Comparison of ENCODE assay signal across 15 mouse cellular contexts in the genomic region with DNA sequence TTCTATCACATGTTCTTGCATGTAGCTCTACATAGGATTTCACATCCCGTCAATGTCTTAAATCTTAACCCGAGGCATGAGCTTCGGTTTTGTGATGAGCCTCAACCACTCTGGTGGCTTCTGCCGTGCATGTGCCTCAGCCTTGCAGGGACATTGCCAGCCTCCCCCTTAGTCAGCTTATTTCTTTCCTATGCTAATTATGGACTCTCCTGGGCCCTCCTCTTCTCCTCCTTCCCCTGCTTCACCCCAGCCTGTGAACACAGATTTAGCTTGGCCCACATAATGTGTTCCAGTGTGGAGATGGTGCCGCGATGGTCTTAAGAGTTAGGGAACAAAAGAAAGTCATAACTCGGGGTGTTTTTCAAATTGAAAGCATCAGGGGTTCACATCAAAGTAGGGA.
"Had no signal": no experiment of that assay in that cellular context is flagged by ENCODE, and none has a peak within 500 bp of the region (broad histone marks: within the 10 kb centered on the region; RNA-seq: fewer than 3 reads in every experiment).

No protein-coding gene starts in this region.

- H3K27ac ChIP-seq: neural tube, embryonic 12.5 days; neural tube, embryonic 13.5 days; neural tube, embryonic 15.5 days; stomach, embryonic 15.5 days; stomach, postnatal 0 days had no signal

- DNase-seq: retina, postnatal 1 day; right cerebral cortex, postnatal 14 days; right cerebral cortex, postnatal 25 days; spleen, adult 18-20 months; thymus, adult 18-20 months; thymus, adult 2 months; thymus, postnatal 14 days; thymus, postnatal 25 days; thymus, postnatal 36 days; thymus, postnatal 4 days had no signal

- H3K4me3 ChIP-seq: neural tube, embryonic 12.5 days; neural tube, embryonic 13.5 days; neural tube, embryonic 15.5 days; stomach, embryonic 15.5 days had no signal
